Mouse (Mus musculus): ENCODE data around the gene Adgrl3. TPM values are rescaled to one million over a fixed set of nuclear protein-coding genes. Genes with fewer than 3 reads are reported as not detected.

Adgrl3 gene
- 18.5 and 20.4 TPM in 2 replicates for polyA plus RNA-seq (2015; fragmentation: Nextera tagmentation; extraction: Ambion mirVana)

GRCm38 (mm10) chr5:81019590-81020254 lies at the start of gene Adgrl3:
TSS of gene Adgrl3 (plus strand) at chr5:81020138.
- Histone ChIP-seq H3K36me3 (no peaks in the 10 kb centered on the region), H3K4me1 (peaks cover 25% of the 10 kb centered on the region), H3K27me3 (no peaks in the 10 kb centered on the region), H3K4me2 (peak within 1 kb of the TSS; percentile 87), H3K9ac (peak within 1 kb of the TSS; percentile 53), H3K9me3 (replicated peaks) (no peaks in the 10 kb centered on the region), H3K4me3 (replicated peaks) (peak within 1 kb of the TSS; percentile 76), H3K27ac (peak within 1 kb of the TSS; percentile 91)
- WGBS: under 1% methylated on average over 52 of the region's 70 CpGs
- peak; percentile 95 for ATAC-seq (replicated peaks; ENCODE audit: low FRiP score)

DNA sequence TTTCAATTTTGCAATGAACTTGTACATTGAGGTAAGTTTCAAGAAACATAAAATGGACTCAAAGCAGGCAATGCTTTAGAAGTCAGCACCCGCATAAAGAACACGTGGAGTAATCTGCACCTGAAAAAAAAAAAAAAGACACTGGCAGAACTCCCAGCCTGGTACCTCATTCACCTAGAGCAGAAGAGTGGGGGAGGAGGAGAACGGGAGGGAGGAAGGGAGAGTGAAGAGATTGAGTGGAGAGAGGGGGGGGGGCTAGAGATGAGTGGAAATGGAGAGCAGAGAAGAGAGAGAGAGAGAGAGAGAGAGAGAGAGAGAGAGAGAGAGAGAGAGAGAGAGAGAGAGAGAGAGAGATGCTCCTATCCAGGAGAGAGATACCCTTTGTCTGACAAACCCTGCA lies 772 bp upstream of the Adgrl3 start:
- Histone ChIP-seq H3K4me3 (replicated peaks) (peak overlapping the region; percentile 76), H3K9me3 (replicated peaks) (no peaks in the 10 kb centered on the region), H3K36me3 (no peaks in the 10 kb centered on the region), H3K4me2 (peak overlapping the region; percentile 87), H3K27ac (peak overlapping the region; percentile 91; the same call in 1 of the 2 replicates), H3K27me3 (no peaks in the 10 kb centered on the region), H3K4me1 (peaks cover 21% of the 10 kb centered on the region), H3K9ac (peak overlapping the region; percentile 53)
- peak; percentile 12; the same call in 1 of the 2 replicates for ATAC-seq (replicated peaks; ENCODE audit: low FRiP score)
- WGBS: 4% methylated on average over 3 of the region's 3 CpGs

DNA sequence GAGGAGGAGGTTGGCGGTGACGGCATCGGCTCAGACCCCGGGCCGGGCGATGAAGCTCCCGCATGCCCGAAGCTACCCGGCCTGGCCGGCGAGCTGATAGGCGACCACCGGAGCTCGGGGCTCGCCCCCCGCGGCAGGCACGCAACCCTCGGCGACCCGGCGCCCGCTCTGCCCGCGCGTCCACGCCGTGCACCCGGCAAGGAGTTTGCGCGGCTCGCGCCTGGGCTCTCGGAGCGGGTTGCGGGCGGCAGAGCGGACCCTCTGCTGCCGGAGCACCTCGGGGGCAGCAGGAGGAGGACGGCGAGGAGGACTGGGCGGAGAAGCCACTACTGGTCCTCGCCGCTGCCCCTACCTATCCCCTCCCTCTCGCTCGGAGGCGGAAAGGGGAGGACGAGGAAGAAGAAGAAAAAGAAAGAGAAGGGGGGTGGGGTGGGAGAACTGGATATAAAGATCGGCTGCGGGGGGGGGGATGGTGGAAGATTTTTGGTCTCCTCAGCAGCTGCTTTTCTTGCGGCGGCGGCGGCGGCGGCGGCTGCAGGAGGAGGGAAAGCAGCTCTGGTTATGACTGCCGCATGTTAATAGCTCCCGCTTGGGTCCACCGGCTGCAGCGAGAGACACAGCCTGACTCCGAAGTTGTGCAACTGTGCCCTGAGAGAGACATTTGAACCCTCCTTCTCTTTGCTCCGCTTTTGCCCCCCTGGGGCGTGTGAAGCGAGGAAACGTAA lies 505 bp downstream of the Adgrl3 start:
- H3K4me2 ChIP-seq: peak overlapping the region; percentile 87

GRCm38 (mm10) chr5:81021006-81021320 lies 1.0 kb downstream of the Adgrl3 start:
- H3K4me3 ChIP-seq (replicated peaks): peak overlapping the region; percentile 76
- H3K36me3 ChIP-seq: no peaks in the 10 kb centered on the region
- peak overlapping the region; percentile 53 for H3K9ac ChIP-seq
- H3K9me3 ChIP-seq (replicated peaks): no peaks in the 10 kb centered on the region
- no peak for ATAC-seq (replicated peaks; ENCODE audit: low FRiP score)
- H3K27ac ChIP-seq: peak overlapping the region; percentile 91
- 0% methylated on average over 6 of the region's 6 CpGs for WGBS
- H3K4me2 ChIP-seq: peak overlapping the region; percentile 87
- peaks cover 25% of the 10 kb centered on the region for H3K4me1 ChIP-seq
- H3K27me3 ChIP-seq: no peaks in the 10 kb centered on the region

More for the DNA sequence above, 505 bp downstream of the Adgrl3 start:
- peak; percentile 50 for ATAC-seq (replicated peaks; ENCODE audit: low FRiP score)
- WGBS: under 1% methylated on average over 61 of the region's 67 CpGs
- Histone ChIP-seq H3K4me3 (replicated peaks) (peak overlapping the region; percentile 76), H3K27ac (peak overlapping the region; percentile 91), H3K27me3 (no peaks in the 10 kb centered on the region), H3K9me3 (replicated peaks) (no peaks in the 10 kb centered on the region), H3K36me3 (no peaks in the 10 kb centered on the region), H3K4me1 (peaks cover 25% of the 10 kb centered on the region), H3K9ac (peak overlapping the region; percentile 53)

- Histone ChIP-seq H3K36me3 (no peaks in the 10 kb centered on the region), H3K9ac (peak overlapping the region; percentile 53), H3K4me3 (replicated peaks) (peak overlapping the region; percentile 76), H3K9me3 (replicated peaks) (no peaks in the 10 kb centered on the region), H3K27me3 (no peaks in the 10 kb centered on the region), H3K27ac (0 out of 2 replicates have a peak overlapping the region, but pooled peaks have one; percentile 18), H3K4me1 (peaks cover 25% of the 10 kb centered on the region), H3K4me2 (peak overlapping the region; percentile 87)
- WGBS: under 1% methylated on average over 39 of the region's 39 CpGs
- no peak for ATAC-seq (replicated peaks; ENCODE audit: low FRiP score)
Observed at GRCm38 (mm10) chr5:81021331-81021863, 1.5 kb downstream of the Adgrl3 start.

- no peaks in the 10 kb centered on the region for H3K36me3 ChIP-seq
- peak overlapping the region; percentile 76 for H3K4me3 ChIP-seq (replicated peaks)
- H3K9me3 ChIP-seq (replicated peaks): no peaks in the 10 kb centered on the region
- H3K9ac ChIP-seq: peak overlapping the region; percentile 53
- ATAC-seq (replicated peaks; ENCODE audit: low FRiP score): no peak
- H3K27ac ChIP-seq: no peak overlapping the region
- peaks cover 25% of the 10 kb centered on the region for H3K4me1 ChIP-seq
- 2% methylated on average over 21 of the region's 21 CpGs for WGBS
- peak overlapping the region; percentile 87 for H3K4me2 ChIP-seq
- no peaks in the 10 kb centered on the region for H3K27me3 ChIP-seq
Observed at GRCm38 (mm10) chr5:81021864-81022305, 1.9 kb downstream of the Adgrl3 start.

DNA sequence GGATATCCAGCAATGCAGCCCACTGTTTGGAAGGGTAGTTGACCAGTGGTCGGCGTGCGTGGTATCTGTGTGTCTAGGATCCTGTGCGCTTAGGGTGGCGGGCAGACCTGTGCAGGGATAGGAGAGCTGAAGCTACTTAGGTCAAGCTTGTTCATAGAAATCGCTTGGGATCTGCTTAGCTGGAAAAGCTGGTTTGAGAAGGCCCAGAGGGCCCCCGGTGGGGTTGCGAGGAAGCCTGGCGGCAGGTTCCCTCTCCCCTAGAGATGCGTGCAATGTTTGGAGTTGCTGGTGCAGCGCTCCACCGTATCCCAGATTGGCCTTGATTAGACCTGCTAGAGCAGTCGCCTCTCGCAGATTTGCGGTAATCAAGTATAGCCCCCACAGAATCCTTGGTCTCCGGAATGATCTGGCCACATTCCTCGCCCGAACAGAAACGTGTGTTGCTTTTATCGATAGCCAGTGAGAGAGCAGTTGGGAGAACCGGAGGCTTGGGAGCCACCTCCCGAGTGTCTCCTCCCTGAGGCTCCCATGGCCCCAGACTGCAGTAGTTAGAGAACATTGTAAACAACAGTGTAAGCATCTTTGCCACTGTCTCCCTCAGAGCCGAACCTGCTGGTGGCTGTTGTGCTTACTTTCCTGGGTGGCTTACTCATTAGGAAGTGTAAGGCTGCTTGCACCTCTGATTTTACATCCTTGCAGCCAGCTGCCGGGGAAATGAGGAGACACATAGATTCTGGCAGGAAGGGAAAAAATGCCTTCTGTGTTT lies 2.6 kb downstream of the Adgrl3 start:
- 2% methylated on average over 24 of the region's 24 CpGs for WGBS
- H3K36me3 ChIP-seq: no peaks in the 10 kb centered on the region
- ATAC-seq (replicated peaks; ENCODE audit: low FRiP score): no peak
- H3K9ac ChIP-seq: peak overlapping the region; percentile 53
- no peaks in the 10 kb centered on the region for H3K27me3 ChIP-seq
- H3K4me1 ChIP-seq: peaks cover 25% of the 10 kb centered on the region
- H3K27ac ChIP-seq: no peak overlapping the region
- H3K4me3 ChIP-seq (replicated peaks): peak overlapping the region; percentile 76
- H3K4me2 ChIP-seq: peak overlapping the region; percentile 87
- no peaks in the 10 kb centered on the region for H3K9me3 ChIP-seq (replicated peaks)

DNA sequence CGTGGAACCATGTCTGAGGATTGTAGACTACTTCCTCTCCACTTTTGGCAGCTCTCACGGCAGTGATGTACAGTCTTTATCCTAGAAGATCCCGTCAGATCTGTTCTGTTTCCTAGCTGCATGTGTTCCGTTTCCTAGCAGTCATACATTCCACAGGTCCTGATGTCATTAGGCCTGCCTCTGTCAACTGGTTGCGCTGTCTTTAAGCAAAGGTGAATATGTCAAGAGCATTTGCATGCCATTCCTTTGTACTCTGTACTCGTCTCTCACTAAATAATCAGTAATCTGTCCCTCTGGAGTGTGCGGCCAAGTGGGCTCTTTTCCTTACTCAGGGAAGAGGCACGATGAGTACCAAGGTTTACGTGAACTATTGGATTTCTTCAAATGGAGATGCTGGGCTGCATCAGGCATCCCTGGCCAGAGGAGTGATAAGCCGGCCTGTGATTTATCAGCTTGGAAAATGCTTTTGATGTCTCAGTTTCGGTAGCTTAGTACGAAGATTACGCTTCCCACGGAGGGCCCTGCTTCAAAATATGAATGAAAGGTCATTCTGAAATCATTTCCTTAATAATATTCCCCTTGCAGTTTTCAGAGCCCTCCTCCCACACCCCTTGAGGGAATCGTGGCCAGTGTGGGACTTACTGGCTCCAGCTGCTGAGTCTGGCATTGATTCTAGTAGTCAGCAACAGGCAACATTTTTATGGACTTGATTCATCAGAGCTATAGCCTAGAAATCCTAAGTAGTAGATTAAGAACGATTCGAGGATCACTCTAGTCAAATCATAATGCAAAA lies 4.2 kb downstream of the Adgrl3 start:
- peaks cover 28% of the 10 kb centered on the region for H3K4me1 ChIP-seq
- no peak overlapping the region for H3K27ac ChIP-seq
- 46% methylated on average over 17 of the region's 17 CpGs for WGBS
- peak overlapping the region; percentile 43 for H3K4me2 ChIP-seq
- H3K9me3 ChIP-seq (replicated peaks): no peaks in the 10 kb centered on the region
- H3K9ac ChIP-seq: no peak overlapping the region
- peak overlapping the region; percentile 13; the same call in 1 of the 2 replicates for H3K4me3 ChIP-seq (replicated peaks)
- no peaks in the 10 kb centered on the region for H3K36me3 ChIP-seq
- no peak for ATAC-seq (replicated peaks; ENCODE audit: low FRiP score)
- no peaks in the 10 kb centered on the region for H3K27me3 ChIP-seq

DNA sequence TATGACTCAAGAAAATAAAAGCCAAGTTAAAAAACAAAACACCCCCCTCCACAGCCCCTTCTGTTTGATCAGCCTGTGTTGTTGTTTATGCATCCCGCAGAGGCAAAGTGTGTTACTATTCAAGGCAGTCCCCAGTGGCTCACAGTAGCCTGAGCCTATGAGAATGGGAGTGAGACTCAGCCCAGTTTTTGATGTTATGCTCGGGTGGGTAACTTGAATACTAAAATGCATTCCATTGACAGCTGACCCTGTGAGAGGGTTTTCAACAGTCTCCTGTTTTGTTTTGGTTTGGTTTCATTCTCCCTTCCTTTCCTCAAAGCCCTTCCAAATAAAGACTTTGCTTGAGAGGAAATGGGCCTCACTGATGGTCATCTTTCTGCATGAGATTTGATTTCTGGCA lies 8.9 kb downstream of the Adgrl3 start:
- no peaks in the 10 kb centered on the region for H3K27me3 ChIP-seq
- peaks cover 13% of the 10 kb centered on the region for H3K4me1 ChIP-seq
- no peaks in the 10 kb centered on the region for H3K36me3 ChIP-seq
- H3K4me3 ChIP-seq (replicated peaks): no peak overlapping the region
- no peak overlapping the region for H3K4me2 ChIP-seq
- no peak overlapping the region for H3K9ac ChIP-seq
- 0 out of 2 replicates have a peak, but pooled peaks have one; percentile 58 for ATAC-seq (replicated peaks; ENCODE audit: low FRiP score)
- H3K27ac ChIP-seq: no peak overlapping the region
- H3K9me3 ChIP-seq (replicated peaks): no peaks in the 10 kb centered on the region
- 19% methylated on average over 2 of the region's 2 CpGs for WGBS

GRCm38 (mm10) chr5:81037091-81037490 lies 17.2 kb downstream of the Adgrl3 start:
- H3K4me3 ChIP-seq (replicated peaks): no peak overlapping the region
- H3K4me2 ChIP-seq: no peak overlapping the region
- ATAC-seq (replicated peaks; ENCODE audit: low FRiP score): no peak
- 0 out of 2 replicates have a peak, but pooled peaks cover 7% of the 10 kb centered on the region for H3K4me1 ChIP-seq
- no peak overlapping the region for H3K27ac ChIP-seq
- H3K9ac ChIP-seq: no peak overlapping the region
- H3K27me3 ChIP-seq: no peaks in the 10 kb centered on the region
- no peaks in the 10 kb centered on the region for H3K9me3 ChIP-seq (replicated peaks)
- H3K36me3 ChIP-seq: no peaks in the 10 kb centered on the region

GRCm38 (mm10) chr5:81043875-81044274 lies 23.9 kb downstream of the Adgrl3 start:
- Histone ChIP-seq H3K27ac (no peak overlapping the region), H3K9ac (no peak overlapping the region), H3K4me2 (no peak overlapping the region), H3K9me3 (replicated peaks) (no peaks in the 10 kb centered on the region), H3K4me3 (replicated peaks) (no peak overlapping the region), H3K36me3 (no peaks in the 10 kb centered on the region), H3K4me1 (no peaks in the 10 kb centered on the region), H3K27me3 (no peaks in the 10 kb centered on the region)
- no peak for ATAC-seq (replicated peaks; ENCODE audit: low FRiP score)

Data from kidney, embryonic 15.5 days (tissue).